Mouse (Mus musculus) CH12F3 (cell line): Measurements from ENCODE around the gene Pgr.

Source experiments
- in situ Hi-C: fragments of 300-500 bp; cut with MboI; formaldehyde crosslinking; loops from 2 replicates; pipeline ENCODE4 v1.14.3; 2020; ENCODE audit warnings: low sequenced_read_pairs

Gene Pgr

DNA sequence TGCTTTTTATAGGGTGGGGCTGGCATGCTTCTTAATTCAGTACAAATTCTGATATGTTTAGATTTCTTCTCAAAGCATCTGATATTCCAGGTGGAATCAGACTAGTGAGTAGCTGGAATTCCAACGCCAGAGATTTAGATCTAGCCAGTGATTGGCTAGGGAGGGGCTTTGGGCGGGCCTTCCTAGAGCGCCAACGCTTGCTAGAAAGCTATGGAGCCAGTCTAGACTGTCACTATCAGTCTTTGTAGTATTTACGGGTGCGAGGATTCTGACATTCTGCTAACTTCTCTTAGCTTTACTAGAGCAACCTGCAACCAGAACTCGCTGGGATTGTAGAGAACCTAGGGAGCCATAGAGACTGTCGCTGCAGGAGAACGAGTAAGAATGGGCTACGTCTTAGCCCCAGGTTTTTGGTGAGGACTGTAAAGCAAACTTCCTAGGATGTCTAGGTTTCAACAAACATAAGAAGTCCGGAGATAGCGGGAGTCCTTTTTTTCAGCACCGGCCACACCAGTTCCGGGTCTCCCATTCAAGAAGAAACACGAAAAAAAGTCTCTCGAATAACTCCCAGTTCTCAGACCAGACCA lies at the start of gene Pgr:
Pgr (plus strand) TSS at position 218 of the 587 bp plus-strand sequence.
- in situ Hi-C loops: no loop called here

DNA sequence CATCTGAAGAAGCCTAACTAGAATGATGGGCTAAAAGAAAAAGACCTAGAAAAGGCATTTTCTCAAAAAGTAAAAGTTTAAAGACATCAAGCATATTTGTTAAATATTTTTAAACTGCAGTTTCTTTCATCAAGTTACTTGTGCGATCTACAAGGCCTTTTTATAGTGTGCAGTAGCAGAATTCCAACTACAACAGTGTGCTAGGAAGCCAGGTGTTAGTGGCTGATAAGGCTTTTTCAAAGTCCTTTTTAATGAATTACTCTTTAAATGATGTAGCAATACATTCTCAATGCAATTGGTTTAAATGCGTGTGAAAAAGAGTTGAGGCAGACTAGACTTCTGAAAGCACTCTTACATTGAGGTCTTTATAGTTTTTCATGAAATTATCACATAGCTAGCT lies 42.2 kb upstream of the Pgr start:
- in situ Hi-C loops: no loop called here

DNA sequence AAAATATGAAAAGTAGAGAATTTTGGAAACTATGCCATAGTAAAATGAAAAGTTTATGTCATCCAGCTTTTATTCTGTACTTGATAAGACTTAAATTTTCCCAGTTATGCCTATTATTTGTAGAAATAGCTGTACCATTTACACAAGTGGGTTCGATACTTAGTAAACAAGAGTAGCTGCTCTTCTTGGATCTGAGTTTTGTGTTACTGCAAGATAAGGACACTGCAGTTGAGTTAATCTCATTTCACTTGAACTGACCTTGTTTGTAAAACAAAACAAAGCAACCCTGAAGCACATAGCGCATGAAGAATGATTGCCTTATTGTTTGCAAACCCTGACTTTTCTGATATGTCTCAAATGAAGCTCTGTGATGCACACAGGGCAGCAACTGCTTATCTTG lies 31.1 kb upstream of the Pgr start:
- in situ Hi-C loops: no loop called here

DNA sequence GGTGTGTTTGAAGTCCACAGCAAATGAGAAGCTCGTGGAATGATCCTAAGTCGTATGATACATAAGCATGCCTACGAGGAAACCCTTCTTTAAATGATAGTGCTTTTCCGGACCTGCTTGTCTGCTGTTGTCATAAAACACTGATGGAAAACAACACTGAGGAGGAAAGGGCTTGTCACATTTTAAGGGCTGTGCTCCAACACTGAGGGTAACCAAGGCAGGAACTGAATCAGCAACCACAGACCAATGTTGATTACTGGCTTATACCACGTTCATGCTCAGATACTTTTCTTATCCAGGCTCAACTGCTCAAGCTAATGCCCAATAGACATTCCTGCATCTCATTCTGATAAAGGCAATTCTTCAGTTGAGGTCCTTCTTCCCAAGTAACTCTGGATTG lies 4.4 kb upstream of the Pgr start:
- in situ Hi-C loops: no loop called here

DNA sequence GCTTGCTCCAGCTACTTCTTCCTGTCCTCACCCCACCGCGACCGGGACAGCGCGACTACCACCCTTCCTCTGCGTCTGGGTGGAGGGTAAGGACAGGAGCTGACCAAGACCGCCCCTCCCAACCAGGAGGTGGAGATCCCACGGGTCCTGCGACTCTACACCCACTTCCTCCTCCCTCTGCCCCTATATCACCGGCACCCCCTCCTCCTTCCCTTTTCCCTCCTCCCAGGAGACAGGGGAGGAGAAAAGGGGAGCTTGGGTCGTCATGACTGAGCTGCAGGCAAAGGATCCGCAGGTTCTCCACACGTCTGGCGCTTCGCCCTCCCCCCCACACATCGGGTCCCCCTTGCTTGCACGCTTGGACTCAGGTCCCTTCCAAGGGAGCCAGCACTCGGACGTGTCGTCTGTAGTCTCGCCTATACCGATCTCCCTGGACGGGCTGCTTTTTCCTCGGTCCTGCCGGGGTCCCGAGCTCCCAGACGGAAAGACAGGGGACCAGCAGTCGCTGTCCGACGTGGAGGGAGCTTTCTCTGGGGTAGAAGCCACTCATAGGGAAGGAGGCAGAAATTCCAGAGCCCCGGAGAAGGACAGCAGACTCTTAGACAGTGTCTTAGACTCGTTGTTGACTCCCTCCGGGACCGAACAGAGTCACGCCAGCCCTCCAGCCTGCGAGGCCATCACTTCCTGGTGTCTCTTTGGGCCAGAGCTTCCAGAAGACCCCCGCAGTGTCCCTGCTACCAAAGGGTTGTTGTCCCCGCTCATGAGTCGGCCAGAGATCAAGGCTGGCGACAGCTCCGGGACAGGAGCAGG lies 775 bp downstream of the Pgr start:
- in situ Hi-C loops: no loop called here

DNA sequence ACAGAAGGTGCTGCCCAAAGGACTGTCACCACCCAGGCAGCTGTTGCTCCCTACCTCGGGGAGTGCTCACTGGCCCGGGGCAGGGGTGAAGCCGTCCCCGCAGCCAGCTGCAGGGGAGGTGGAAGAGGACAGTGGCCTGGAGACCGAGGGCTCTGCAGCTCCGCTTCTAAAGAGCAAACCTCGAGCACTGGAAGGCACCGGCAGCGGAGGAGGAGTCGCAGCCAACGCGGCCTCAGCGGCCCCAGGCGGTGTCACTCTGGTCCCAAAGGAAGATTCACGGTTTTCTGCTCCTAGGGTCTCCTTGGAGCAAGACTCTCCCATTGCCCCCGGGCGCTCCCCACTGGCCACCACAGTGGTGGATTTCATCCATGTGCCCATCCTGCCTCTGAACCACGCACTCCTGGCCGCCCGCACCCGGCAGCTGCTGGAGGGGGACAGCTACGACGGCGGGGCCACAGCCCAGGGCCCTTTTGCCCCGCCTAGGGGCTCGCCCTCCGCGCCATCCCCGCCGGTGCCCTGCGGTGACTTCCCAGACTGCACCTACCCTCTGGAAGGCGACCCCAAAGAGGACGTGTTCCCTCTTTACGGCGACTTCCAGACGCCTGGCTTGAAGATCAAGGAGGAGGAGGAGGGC lies 1.5 kb downstream of the Pgr start:
- in situ Hi-C loops: no loop called here

DNA sequence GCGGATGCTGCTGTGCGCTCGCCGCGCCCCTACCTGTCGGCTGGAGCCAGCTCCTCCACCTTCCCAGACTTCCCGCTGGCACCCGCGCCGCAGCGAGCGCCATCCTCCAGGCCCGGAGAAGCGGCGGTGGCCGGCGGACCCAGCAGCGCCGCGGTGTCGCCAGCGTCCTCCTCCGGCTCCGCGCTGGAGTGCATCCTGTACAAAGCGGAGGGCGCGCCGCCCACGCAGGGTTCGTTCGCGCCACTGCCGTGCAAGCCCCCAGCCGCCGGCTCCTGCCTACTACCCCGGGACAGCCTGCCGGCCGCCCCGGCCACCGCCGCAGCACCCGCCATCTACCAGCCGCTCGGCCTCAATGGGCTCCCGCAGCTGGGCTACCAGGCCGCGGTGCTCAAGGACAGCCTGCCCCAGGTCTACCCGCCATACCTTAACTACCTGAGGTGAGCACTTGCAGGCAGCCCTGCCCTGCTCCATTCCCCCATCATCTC lies 2.1 kb downstream of the Pgr start:
- in situ Hi-C loops: no loop called here

DNA sequence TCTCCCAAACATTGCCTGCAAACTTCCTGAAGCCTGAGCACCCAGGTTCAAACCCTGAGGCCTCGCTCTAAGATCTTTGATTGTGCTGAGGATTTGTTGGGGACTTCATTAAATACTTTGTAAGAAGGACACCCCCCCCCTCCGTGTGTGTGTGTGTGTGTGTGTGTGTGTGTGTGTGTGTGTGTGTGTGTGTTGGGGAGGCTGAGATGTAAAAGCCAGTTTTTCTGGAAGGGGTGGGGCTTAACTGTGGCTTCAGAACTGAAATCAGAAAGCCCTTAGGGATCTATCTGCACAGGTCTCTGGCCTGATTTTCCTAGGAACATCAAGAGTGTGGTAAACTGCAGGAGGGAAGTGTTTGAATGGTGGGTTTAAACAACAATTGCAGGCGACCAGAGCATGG lies 2.6 kb downstream of the Pgr start:
- in situ Hi-C loops: no loop called here

DNA sequence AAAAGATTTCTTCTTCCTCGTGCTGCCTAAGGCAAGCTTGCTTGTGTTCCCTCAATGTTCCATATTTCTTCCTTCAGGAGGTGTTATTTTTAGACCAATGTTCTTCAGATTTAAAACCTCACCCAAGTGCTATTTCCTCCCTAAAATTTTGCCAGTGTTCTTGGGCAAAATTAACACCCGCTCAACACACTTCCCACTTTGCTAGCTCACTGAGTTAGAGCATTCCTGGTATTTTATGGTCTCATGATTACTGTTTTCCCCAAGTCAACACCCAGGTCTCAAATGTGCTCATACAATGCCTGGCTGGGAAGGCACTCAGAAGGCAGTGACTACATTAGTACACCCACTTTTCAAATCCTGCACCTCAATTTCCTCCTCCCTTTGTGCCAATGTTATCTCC lies 27.9 kb downstream of the Pgr start:
- in situ Hi-C loops: no loop called here

DNA sequence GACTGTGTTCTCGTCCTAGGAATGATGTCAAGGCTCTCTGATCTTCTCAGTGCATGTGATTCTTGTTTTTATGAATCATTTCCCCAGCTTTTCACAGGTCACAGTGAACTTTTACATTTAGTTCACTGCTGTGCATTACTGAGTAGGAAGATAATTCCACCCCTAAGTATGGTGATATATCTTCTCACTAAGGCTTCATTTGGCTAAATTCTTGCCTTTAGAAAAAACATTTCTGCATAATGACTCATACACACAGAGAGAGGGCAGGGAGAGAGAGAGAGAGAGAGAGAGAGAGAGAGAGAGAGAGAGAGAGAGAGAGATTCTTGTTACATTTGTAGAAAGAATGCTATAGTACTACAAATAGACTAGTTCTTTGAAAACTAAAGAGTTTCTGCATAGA lies 38.1 kb downstream of the Pgr start:
- in situ Hi-C loops: no loop called here

DNA sequence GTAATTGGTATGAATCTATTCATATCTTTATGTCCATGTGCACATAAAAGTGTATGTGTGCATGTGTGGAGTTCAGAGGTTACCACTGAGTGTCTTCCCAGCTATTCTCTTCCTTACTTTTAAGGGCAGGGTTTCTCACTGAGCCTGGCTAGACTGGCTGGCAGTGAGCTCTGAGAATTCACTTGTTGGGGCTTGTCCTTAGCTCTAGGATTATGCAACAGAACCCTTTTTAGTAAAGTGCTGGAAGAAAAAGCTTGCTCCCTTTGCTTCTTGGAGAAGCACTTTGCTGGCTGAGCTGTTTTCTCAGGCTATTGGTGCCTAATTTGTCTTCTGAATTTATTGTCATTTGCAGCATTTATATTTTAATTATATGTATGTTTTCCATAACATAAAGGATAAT lies 53.7 kb downstream of the Pgr start:
- in situ Hi-C loops: no loop called here

DNA sequence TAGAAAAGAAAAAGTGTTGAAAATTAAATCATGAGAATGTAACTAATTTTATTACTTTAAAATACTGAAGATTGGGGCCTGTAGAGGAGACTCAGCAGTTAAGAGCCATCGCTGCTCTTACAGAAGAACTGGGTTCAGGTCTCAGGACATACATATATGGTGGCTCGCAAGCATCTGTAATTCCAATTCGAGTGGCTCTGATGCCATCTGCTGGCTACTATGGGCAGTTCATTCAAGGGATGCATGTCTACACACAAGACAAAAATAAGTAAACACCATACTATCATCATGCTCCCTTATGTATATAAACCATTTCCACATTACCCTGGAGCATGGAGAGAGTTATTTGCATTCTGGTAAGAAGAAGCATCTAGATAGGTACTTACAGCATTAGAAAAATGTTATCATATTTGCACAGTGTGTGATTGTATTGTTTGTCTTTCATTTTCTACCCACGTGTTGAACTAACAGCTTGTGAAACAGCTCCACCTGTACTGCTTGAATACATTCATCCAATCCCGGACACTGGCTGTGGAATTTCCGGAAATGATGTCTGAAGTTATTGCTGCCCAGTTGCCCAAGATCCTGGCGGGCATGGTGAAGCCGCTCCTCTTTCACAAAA lies 65.0 kb downstream of the Pgr start:
- in situ Hi-C loops: no loop called here

DNA sequence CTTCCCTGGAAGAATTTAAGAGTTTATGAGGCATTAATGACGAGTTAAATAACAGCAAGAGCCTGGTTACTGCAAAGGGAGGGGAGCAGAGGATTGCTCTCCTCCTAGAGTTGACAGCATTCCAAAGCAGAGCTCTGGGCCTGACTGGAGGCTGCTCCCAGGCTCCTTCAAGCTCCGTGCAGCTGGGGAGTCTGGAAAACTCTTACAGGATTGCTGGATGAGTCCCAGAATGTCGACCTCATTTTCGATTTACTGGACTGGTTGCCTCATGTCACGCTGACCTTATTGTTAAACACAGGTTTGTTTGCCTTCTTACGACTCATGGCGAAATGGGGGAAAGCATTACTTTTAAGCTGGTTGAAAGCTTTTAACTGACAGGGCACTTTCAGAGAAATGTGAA lies 70.6 kb downstream of the Pgr start:
- in situ Hi-C loops: no loop called here

DNA sequence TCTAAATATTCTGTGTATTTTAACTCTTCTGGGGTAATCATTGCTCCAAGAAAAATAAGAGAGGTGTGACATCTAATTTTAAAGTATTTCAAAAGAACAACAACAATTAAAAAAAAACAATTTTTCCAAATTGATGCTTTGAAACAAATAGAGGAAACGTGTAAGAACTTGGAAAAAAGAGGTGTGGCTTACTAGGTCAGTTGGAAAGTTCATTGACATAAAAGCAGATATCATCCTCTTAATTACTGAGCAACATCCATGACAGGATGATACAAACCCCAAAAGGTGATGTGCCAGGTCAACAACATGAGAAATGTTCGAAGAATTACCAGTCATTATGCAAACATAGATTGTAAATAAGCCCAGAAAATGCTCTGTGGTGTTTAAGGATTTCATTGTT lies 71.9 kb downstream of the Pgr start, which contains the start of gene Gm16485:
Gm16485 (plus strand) TSS at position 301 of the 400 bp plus-strand sequence.
- in situ Hi-C loops: no loop called here

DNA sequence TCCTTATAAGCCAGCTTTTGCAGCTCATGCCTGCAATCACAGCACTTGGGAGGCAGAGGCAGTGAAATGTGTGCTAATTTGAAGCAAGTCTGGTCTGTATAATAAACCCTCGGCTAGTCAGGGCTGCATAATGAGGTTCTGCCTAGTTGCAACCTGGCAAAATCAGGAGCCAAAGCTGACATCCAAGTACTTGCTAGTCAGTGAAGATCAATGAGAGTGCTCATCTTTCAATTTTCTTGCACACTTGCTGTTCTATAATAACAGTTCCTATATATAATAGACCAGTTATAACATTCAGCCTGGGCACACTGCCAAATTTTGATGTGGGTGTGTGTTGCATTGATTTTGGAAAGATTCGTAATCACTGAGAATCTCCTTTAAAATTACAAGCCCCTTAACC lies 78.1 kb downstream of the Pgr start:
- in situ Hi-C loops: no loop called here

DNA sequence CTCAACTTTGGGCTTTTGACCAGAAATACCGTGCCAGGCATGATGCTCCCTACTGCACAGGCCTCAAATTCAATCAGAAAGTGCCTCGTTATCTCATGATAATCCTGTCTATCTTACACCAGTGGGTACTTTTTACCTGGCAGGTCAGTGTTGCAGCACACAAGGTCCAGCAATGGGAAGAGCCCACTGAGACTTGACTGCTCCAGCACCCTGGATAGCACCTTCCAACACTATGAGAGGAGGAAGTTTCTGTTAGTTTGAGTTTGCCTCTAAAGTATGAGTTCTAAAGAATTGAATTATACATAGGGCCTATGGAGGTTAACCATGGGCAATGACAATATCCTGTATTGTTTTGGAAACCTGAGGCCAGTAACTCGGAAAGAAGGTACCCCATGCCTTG lies 82.7 kb downstream of the Pgr start:
- in situ Hi-C loops: no loop called here

DNA sequence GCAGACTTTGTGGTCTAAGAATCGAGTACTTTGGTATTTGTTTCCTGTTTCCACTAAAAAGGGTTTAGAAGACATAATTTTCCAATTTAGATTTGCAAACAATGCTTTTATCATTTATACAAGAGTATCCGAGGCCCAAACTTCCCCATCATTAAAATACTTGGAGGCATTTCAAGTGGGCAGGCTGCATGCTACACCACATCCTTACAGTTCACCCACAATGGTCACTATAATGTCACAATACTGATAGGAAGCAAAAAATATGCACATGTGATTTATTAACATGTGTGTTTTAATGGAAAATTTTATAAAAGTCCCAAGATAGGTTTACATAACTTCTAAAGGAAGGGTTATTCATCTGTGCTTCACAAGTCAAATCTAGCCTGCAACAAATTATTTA lies 96.9 kb downstream of the Pgr start:
- in situ Hi-C loops: no loop called here

DNA sequence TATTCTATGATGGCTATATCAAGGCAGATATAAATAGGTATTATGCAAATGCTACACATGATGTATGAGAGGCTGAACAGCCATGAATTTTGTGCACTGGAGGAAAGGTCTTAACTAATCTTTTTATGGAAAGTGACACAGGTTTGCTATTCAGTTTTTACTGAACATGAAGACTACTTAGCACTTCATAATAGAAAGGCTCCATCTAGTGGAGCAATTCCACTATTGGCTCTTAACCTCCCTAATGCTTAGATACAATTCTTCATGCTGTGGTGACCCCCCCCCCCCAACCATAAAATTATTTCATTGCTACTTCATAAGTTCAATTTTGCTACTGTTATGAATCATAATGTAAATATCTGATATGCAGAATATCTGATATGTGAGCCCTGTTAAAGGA lies 101.5 kb downstream of the Pgr start:
- in situ Hi-C loops: no loop called here

DNA sequence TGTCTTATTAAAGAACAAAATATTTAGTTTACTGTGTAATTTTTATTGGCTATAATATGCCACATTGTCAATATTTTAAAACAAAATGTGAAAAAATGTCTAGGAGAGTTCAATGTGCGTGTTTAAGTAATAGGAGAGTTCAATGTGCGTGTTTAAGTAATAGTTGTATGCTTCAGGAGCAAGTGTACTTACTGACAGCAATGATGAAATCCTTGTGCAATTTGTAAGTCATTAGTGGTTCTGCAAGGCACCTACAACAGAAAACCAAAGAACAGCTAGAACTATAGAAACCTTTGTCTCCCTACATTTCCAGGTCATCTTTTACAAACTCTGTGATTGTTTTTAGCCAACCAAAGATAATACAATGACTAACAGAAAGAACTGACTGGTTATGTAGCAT lies 115.5 kb downstream of the Pgr start:
- in situ Hi-C loops: no loop called here
